Mouse (Mus musculus) CD4-positive, CD25-positive, alpha-beta regulatory T cell, adult 2 months (primary cell): ENCODE measurements around the gene Aifm3.

Source experiments
- DNase-seq: peaks from one replicate; pipeline ENCODE4 v3.0.0-alpha.2; 2012; ENCODE audit warnings: low read depth, low spot score

The Aifm3 gene

GRCm38 (mm10) chr16:17552837-17553236 lies 63.4 kb downstream of the Aifm3 start:
- DNase-seq = no peak

DNA sequence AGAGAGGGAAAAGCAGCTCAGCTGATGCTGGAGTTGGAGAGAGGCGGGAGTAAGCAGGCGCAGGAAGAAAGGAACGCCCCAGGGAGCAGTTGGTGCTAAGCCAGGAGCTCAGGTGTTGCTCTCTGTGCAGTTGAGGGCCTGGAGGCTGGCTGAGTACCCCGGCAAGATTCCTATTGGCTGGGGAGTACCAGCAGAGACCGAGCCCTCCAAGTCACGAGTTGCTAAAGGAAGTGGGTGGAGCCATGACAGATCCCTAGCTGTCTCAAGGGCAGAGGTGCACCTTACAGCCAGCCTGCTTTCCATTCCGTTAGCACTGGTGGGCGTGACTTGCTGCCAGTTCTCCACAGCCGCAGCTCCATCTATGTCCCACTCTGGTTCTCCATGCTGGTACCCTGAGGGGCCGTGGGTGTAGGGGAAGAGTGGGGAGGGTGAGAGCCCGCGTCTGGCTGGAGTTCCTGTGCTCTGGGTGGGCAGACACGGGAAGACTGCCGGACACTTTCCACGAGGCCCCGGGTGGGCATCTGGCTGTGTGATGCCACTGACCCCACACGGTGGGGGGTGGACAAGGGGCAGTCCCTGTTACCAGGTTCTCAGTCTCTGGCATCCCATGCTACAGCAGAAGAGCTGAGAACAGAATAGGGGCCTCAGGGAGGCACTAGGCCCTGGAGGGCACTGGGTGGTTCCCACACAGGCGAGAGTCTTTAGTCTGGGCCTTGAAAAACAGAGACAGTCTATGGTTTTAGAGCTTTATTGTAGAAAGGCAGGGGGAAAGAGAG lies 64.7 kb downstream of the Aifm3 start:
- peak; percentile 93 for DNase-seq

GRCm38 (mm10) chr16:17554702-17555101 lies 65.3 kb downstream of the Aifm3 start:
- peak; percentile 16 for DNase-seq

DNA sequence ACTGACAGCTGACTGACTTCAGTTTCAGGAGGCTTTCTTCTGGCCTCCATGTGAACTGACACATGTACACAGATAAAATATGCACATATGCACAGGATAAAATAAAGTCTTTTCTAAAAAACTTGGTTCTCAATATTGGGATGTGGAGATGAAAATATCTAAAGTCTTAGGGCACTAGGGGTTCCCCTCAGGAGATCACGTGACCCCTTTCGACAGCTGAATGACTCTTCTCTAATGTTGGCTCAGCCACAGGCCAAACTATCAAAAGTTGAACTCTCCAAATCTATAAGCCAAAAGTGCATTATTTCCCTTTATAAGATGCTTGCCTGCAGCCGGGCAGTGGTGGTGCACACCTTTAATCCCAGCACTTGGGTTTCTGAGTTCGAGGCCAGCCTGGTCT lies 66.8 kb downstream of the Aifm3 start:
- DNase-seq = no peak

GRCm38 (mm10) chr16:17556907-17557306 lies 67.5 kb downstream of the Aifm3 start:
- no peak for DNase-seq
